In the genomic region with DNA sequence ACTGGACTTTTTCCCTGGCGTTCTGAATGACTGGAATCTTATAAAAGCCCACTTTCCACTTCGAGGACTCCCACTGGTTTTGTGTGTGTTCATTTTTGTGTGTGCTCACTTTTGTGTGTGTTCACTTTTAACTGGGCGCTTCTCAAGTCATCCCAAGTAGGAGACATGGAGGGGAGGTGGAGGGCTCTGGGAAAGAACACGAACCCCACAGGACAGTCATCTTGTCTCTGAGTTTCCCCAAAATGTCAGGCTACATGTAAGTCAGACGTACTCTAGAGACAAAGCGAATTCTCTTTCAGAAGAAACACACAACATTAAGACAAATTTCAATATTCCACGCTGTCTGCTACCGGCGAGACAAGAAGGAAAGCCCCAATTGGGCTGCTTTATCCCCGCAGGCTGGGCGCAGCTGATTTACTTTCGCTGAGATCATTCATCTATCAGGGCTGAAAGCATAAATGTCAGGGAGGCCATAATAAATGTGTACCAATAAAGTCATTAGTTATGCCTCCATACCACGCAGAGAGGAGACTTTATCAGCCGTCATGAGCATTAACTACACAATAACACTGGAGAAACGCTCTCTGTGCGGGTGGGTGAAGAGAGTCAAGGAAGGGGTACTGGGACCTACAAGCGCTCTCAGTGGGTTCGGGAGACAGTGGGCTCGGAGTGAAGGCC, we compare ENCODE assay signal across 13 mouse cellular contexts.
DNase-seq lines count a peak whose midpoint lies in the region; ATAC-seq lines count a peak whose summit lies in the region.
"Had no signal": no experiment of that assay in that cellular context is flagged by ENCODE, and none has a peak within 500 bp of the region (broad histone marks: within the 10 kb centered on the region; RNA-seq: fewer than 3 reads in every experiment).

No protein-coding gene starts in this region.

- no peak overlapping the region for H3K4me2 ChIP-seq in forebrain, embryonic 13.5 days
- no peak overlapping the region for H3K4me2 ChIP-seq in embryonic facial prominence, embryonic 11.5 days (ENCODE audit: low read depth, low read length)
- peak overlapping the region; percentile 38 for H3K4me2 ChIP-seq in hindbrain, embryonic 16.5 days (ENCODE audit: low read length)
- H3K4me2 ChIP-seq in midbrain, embryonic 15.5 days = peak overlapping the region; percentile 15
- H3K4me2 ChIP-seq: liver, embryonic 11.5 days; lung, embryonic 15.5 days had no signal

- no peaks in the 10 kb centered on the region for H3K27me3 ChIP-seq in forebrain, embryonic 13.5 days
- H3K27me3 ChIP-seq in forebrain, embryonic 10.5 days (ENCODE audit: poor library complexity, severe bottlenecking) = no peaks in the 10 kb centered on the region
- no peaks in the 10 kb centered on the region for H3K27me3 ChIP-seq in embryonic facial prominence, embryonic 11.5 days (ENCODE audit: control insufficient read depth, insufficient read depth, low read length)
- H3K27me3 ChIP-seq in hindbrain, embryonic 16.5 days (replicated peaks; ENCODE audit: control insufficient read depth, insufficient read depth, low read length) = no peaks in the 10 kb centered on the region
- H3K27me3 ChIP-seq in midbrain, embryonic 15.5 days (replicated peaks) = no peaks in the 10 kb centered on the region
- H3K27me3 ChIP-seq: lung, embryonic 15.5 days had no signal

- no peak for DNase-seq in forebrain, embryonic 10.5 days (ENCODE audit: extremely low spot score, low spot score)
- no peak for DNase-seq in embryonic facial prominence, embryonic 11.5 days (ENCODE audit: low spot score)
- DNase-seq in urinary bladder, adult 2 months (ENCODE audit: low spot score) = no peak
- DNase-seq in lung, postnatal 25 days (ENCODE audit: low spot score) = no peak
- DNase-seq in heart, adult 8-10 months (ENCODE audit: low spot score) = no peak
- DNase-seq: heart, adult 2 months; heart, postnatal 14 days; kidney, adult 9 months had no signal

- ATAC-seq in forebrain, embryonic 13.5 days = peak; percentile 41; the same call in 1 of the 2 replicates
- ATAC-seq in embryonic facial prominence, embryonic 11.5 days (replicated peaks; ENCODE audit: insufficient number of reproducible peaks, low FRiP score, low TSS enrichment, low read depth) = 0 out of 2 replicates have a peak, but pooled peaks have one; percentile 59
- peak; percentile 66 for ATAC-seq in hindbrain, embryonic 16.5 days
- peak; percentile 64; the same call in 1 of the 2 replicates for ATAC-seq in midbrain, embryonic 15.5 days (replicated peaks)

- peaks cover 13% of the 10 kb centered on the region; the same call in 1 of the 2 replicates for H3K4me1 ChIP-seq in forebrain, embryonic 13.5 days
- peaks cover 15% of the 10 kb centered on the region for H3K4me1 ChIP-seq in forebrain, embryonic 10.5 days
- no peaks in the 10 kb centered on the region; the same call in 1 of the 2 replicates for H3K4me1 ChIP-seq in embryonic facial prominence, embryonic 11.5 days (ENCODE audit: control insufficient read depth, insufficient read depth, low read length)
- H3K4me1 ChIP-seq in hindbrain, embryonic 16.5 days (ENCODE audit: control insufficient read depth, insufficient read depth, low read depth, low read length) = peaks cover 7% of the 10 kb centered on the region
- H3K4me1 ChIP-seq in midbrain, embryonic 15.5 days = peaks cover 13% of the 10 kb centered on the region
- H3K4me1 ChIP-seq: lung, embryonic 15.5 days had no signal

- H3K27ac ChIP-seq in forebrain, embryonic 13.5 days = no peak overlapping the region; the same call in 1 of the 2 replicates
- no peak overlapping the region for H3K27ac ChIP-seq in forebrain, embryonic 10.5 days
- H3K27ac ChIP-seq in embryonic facial prominence, embryonic 11.5 days (replicated peaks; ENCODE audit: low read depth, low read length) = no peak overlapping the region
- no peak overlapping the region; the same call in 1 of the 2 replicates for H3K27ac ChIP-seq in hindbrain, embryonic 16.5 days (ENCODE audit: low read depth, low read length)
- H3K27ac ChIP-seq in midbrain, embryonic 15.5 days = peak overlapping the region; percentile 43
- H3K27ac ChIP-seq: heart, adult 2 months; lung, embryonic 15.5 days had no signal

- no peak overlapping the region for H3K4me3 ChIP-seq in forebrain, embryonic 13.5 days
- H3K4me3 ChIP-seq in forebrain, embryonic 10.5 days = no peak overlapping the region
- H3K4me3 ChIP-seq in embryonic facial prominence, embryonic 11.5 days (ENCODE audit: low read depth, low read length) = no peak overlapping the region
- H3K4me3 ChIP-seq in hindbrain, embryonic 16.5 days (ENCODE audit: low read length) = no peak overlapping the region
- H3K4me3 ChIP-seq in midbrain, embryonic 15.5 days = no peak overlapping the region
- H3K4me3 ChIP-seq: heart, adult 2 months; lung, embryonic 15.5 days had no signal

- H3K9ac ChIP-seq in forebrain, embryonic 13.5 days = no peak overlapping the region
- H3K9ac ChIP-seq in embryonic facial prominence, embryonic 11.5 days (replicated peaks; ENCODE audit: low read length) = no peak overlapping the region
- peak overlapping the region; percentile 25; the same call in 1 of the 2 replicates for H3K9ac ChIP-seq in hindbrain, embryonic 16.5 days (ENCODE audit: low read depth, low read length)
- H3K9ac ChIP-seq in midbrain, embryonic 15.5 days = no peak overlapping the region
- H3K9ac ChIP-seq: lung, embryonic 15.5 days had no signal

- WGBS in forebrain, embryonic 13.5 days = 70% methylated on average over 19 of the region's 19 CpGs
- 90% methylated on average over 19 of the region's 19 CpGs for WGBS in forebrain, embryonic 10.5 days
- 84% methylated on average over 19 of the region's 19 CpGs for WGBS in embryonic facial prominence, embryonic 11.5 days
- 28% methylated on average over 19 of the region's 19 CpGs for WGBS in hindbrain, embryonic 16.5 days
- WGBS in midbrain, embryonic 15.5 days = 43% methylated on average over 19 of the region's 19 CpGs

- no peaks in the 10 kb centered on the region for H3K36me3 ChIP-seq in forebrain, embryonic 13.5 days (ENCODE audit: poor library complexity, severe bottlenecking)
- H3K36me3 ChIP-seq in forebrain, embryonic 10.5 days (replicated peaks) = no peaks in the 10 kb centered on the region
- no peaks in the 10 kb centered on the region for H3K36me3 ChIP-seq in embryonic facial prominence, embryonic 11.5 days (replicated peaks; ENCODE audit: control insufficient read depth, insufficient read depth, low read depth, low read length)
- H3K36me3 ChIP-seq in hindbrain, embryonic 16.5 days (ENCODE audit: control insufficient read depth, insufficient read depth, low read length) = no peaks in the 10 kb centered on the region
- H3K36me3 ChIP-seq in midbrain, embryonic 15.5 days (replicated peaks) = no peaks in the 10 kb centered on the region
- H3K36me3 ChIP-seq: lung, embryonic 15.5 days had no signal

- H3K9me3 ChIP-seq in forebrain, embryonic 13.5 days (replicated peaks) = no peaks in the 10 kb centered on the region
- no peaks in the 10 kb centered on the region for H3K9me3 ChIP-seq in forebrain, embryonic 10.5 days
- H3K9me3 ChIP-seq in embryonic facial prominence, embryonic 11.5 days (replicated peaks; ENCODE audit: control insufficient read depth, low read length) = no peaks in the 10 kb centered on the region
- H3K9me3 ChIP-seq in hindbrain, embryonic 16.5 days (ENCODE audit: control insufficient read depth, low read length) = no peaks in the 10 kb centered on the region
- no peaks in the 10 kb centered on the region for H3K9me3 ChIP-seq in midbrain, embryonic 15.5 days
- H3K9me3 ChIP-seq: lung, embryonic 15.5 days had no signal

Comparison
In these comparisons a context has a peak if more than half of its experiments do, and no peak if none do; other contexts are left out.
1. H3K4me2 ChIP-seq: peak in hindbrain, embryonic 16.5 days (single experiment) and midbrain, embryonic 15.5 days (single experiment); none in forebrain, embryonic 13.5 days (single experiment) and embryonic facial prominence, embryonic 11.5 days (single experiment).
2. Peak in every context shown above with its lines, with median percentiles within 50 percentile points of each other: ATAC-seq.